Mouse (Mus musculus): ENCODE measurements around the gene Unc13a.

Gene Unc13a

GRCm38 (mm10) chr8:71665331-71666130 lies 6.0 kb downstream of the Unc13a start:
- peak; percentile 65 for DNase-seq

GRCm38 (mm10) chr8:71660325-71661120 lies 11.0 kb downstream of the Unc13a start:
- peak; percentile 86 for DNase-seq

GRCm38 (mm10) chr8:71659751-71660150 lies 11.8 kb downstream of the Unc13a start:
- peak; percentile 82 for DNase-seq

- peak; percentile 34 for DNase-seq
These were observed 13.0 kb downstream of the Unc13a start for GRCm38 (mm10) chr8:71658515-71659049.

GRCm38 (mm10) chr8:71657816-71658215 lies 13.7 kb downstream of the Unc13a start:
- DNase-seq: peak; percentile 54

- DNase-seq: no peak
These were observed 17.0 kb downstream of the Unc13a start for GRCm38 (mm10) chr8:71654600-71654999.

- DNase-seq: no peak
These were observed 26.0 kb downstream of the Unc13a start for GRCm38 (mm10) chr8:71645510-71645909.

- DNase-seq: no peak
These were observed 32.2 kb downstream of the Unc13a start for GRCm38 (mm10) chr8:71639318-71639717.

GRCm38 (mm10) chr8:71638321-71638720 lies 33.2 kb downstream of the Unc13a start:
- DNase-seq: no peak

- no peak for DNase-seq
These were observed 34.1 kb downstream of the Unc13a start for GRCm38 (mm10) chr8:71637149-71638095.

- DNase-seq: peak; percentile 57
These were observed 37.4 kb downstream of the Unc13a start for GRCm38 (mm10) chr8:71633981-71634667.

- no peak for DNase-seq
These were observed 38.4 kb downstream of the Unc13a start for GRCm38 (mm10) chr8:71633164-71633563.

GRCm38 (mm10) chr8:71631897-71632296 lies 39.7 kb downstream of the Unc13a start:
- DNase-seq: no peak

GRCm38 (mm10) chr8:71630761-71631160 lies 40.8 kb downstream of the Unc13a start:
- no peak for DNase-seq

GRCm38 (mm10) chr8:71629781-71630212 lies 41.8 kb downstream of the Unc13a start:
- DNase-seq: peak; percentile 72

- DNase-seq: peak; percentile 91
These were observed 42.4 kb downstream of the Unc13a start for GRCm38 (mm10) chr8:71629096-71629697.

- no peak for DNase-seq
These were observed 43.0 kb downstream of the Unc13a start for GRCm38 (mm10) chr8:71628396-71629095.

GRCm38 (mm10) chr8:71627265-71628099 lies 44.1 kb downstream of the Unc13a start:
- no peak for DNase-seq

GRCm38 (mm10) chr8:71626753-71627152 lies 44.8 kb downstream of the Unc13a start:
- no peak for DNase-seq

- no peak for DNase-seq
These were observed 46.5 kb downstream of the Unc13a start for GRCm38 (mm10) chr8:71625088-71625487.

Measured in cerebellum, adult 9-11 months (tissue).